Mouse (Mus musculus): Measurements from ENCODE around the gene Trim8. TPM values are rescaled to one million over a fixed set of nuclear protein-coding genes. Genes with fewer than 3 reads are reported as not detected.

Trim8 gene
- polyA plus RNA-seq, 1 experiment from 2014 or later: 28.7 TPM

- H3K4me3 ChIP-seq (ENCODE audit: low read depth, low read length): no peak overlapping the region
- H3K36me3 ChIP-seq (ENCODE audit: control insufficient read depth, insufficient read depth, low read length): peaks cover 8% of the 10 kb centered on the region
- ATAC-seq (ENCODE audit: insufficient read depth, low FRiP score, low TSS enrichment) (no peak), DNase-seq (ENCODE audit: low spot score) (no peak)
- no peak overlapping the region for H3K27ac ChIP-seq (ENCODE audit: low read depth, low read length)
- H3K9me3 ChIP-seq (ENCODE audit: control insufficient read depth, low read length): no peaks in the 10 kb centered on the region
- H3K9ac ChIP-seq (ENCODE audit: low read length): no peak overlapping the region
- no peak overlapping the region for H3K4me2 ChIP-seq (ENCODE audit: low read depth)
- WGBS: 90% methylated on average over 10 of the region's 10 CpGs
- H3K4me1 ChIP-seq (ENCODE audit: control insufficient read depth, insufficient read depth, low read length): no peaks in the 10 kb centered on the region
- H3K27me3 ChIP-seq (ENCODE audit: control insufficient read depth, insufficient read depth, low read length): no peaks in the 10 kb centered on the region
Observed at GRCm38 (mm10) chr19:46459256-46459655, 42.2 kb upstream of the Trim8 start.

DNA sequence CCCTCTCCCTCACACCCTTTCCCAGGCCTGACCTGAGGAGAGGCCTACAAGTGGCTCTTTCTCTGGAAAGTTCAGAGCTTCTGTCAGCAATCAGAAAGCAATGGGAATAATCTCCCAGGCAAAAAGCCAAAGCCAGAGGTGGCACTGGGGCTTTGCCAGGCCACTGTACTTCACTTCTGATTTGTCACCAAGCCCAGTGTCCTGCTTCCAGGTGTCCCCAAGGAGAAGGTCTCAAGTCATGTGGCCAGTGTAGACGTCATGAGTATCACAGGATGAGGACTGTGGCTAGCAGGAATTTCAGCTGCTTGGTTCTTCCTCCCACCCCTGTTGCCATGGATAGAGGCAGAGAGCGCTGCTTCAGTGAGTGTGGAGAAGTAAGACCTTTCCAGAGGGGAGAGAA, 41.6 kb upstream of the Trim8 start:
- H3K4me1 ChIP-seq (ENCODE audit: control insufficient read depth, insufficient read depth, low read length): no peaks in the 10 kb centered on the region
- H3K27ac ChIP-seq (ENCODE audit: low read depth, low read length): no peak overlapping the region
- H3K9me3 ChIP-seq (ENCODE audit: control insufficient read depth, low read length): no peaks in the 10 kb centered on the region
- no peak overlapping the region for H3K4me2 ChIP-seq (ENCODE audit: low read depth)
- no peaks in the 10 kb centered on the region for H3K27me3 ChIP-seq (ENCODE audit: control insufficient read depth, insufficient read depth, low read length)
- H3K9ac ChIP-seq (ENCODE audit: low read length): no peak overlapping the region
- H3K36me3 ChIP-seq (ENCODE audit: control insufficient read depth, insufficient read depth, low read length): peaks cover 8% of the 10 kb centered on the region
- 90% methylated on average over 2 of the region's 2 CpGs for WGBS
- DNase-seq (ENCODE audit: low spot score) (no peak), ATAC-seq (ENCODE audit: insufficient read depth, low FRiP score, low TSS enrichment) (no peak)
- no peak overlapping the region for H3K4me3 ChIP-seq (ENCODE audit: low read depth, low read length)

DNA sequence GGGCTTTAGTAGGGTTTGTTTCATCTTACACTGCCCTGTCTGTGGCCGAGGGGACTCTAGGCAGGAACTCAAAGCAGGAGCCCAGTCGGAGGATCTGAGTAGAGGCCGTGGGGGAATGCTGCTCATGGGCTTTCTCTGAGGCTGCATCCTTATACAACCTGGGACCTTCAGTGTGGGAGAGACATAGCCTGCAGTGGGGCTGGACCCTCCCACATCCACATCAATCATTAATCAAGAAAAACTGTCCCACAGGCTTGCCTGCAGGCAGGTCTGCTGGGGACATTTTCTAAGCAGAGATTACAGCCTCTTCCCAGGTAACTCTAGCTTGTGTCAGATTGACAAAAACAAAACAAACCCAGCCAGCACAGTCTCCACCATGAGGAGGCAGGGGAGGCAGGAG, 38.9 kb upstream of the Trim8 start:
- Histone ChIP-seq H3K4me3 (ENCODE audit: low read depth, low read length) (no peak overlapping the region), H3K4me2 (ENCODE audit: low read depth) (no peak overlapping the region), H3K4me1 (ENCODE audit: control insufficient read depth, insufficient read depth, low read length) (no peaks in the 10 kb centered on the region), H3K27ac (ENCODE audit: low read depth, low read length) (no peak overlapping the region), H3K9ac (ENCODE audit: low read length) (no peak overlapping the region), H3K27me3 (ENCODE audit: control insufficient read depth, insufficient read depth, low read length) (no peaks in the 10 kb centered on the region), H3K9me3 (ENCODE audit: control insufficient read depth, low read length) (no peaks in the 10 kb centered on the region), H3K36me3 (ENCODE audit: control insufficient read depth, insufficient read depth, low read length) (peaks cover 6% of the 10 kb centered on the region)
- DNase-seq (ENCODE audit: low spot score) (no peak), ATAC-seq (ENCODE audit: insufficient read depth, low FRiP score, low TSS enrichment) (no peak)
- 94% methylated on average over 3 of the region's 3 CpGs for WGBS

DNA sequence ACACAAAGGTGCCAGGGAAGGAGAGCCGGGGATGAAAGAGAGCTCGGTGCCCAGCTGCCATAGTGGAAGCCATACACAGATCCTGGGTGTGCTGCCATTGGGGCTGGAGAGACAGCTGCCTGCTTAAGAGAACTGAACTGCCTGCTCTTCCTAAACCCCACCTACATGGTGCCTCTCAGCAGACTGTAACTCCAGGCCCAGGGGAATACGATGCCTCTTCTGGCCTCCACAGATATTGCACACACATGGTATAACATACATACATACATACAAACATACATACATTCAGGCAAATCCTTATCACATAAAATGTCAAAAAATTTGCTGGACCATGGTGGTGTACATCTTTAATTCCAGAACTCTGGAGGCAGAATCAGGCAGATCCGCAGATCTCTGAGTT, 38.1 kb upstream of the Trim8 start:
- no peak overlapping the region for H3K27ac ChIP-seq (ENCODE audit: low read depth, low read length)
- no peaks in the 10 kb centered on the region for H3K27me3 ChIP-seq (ENCODE audit: control insufficient read depth, insufficient read depth, low read length)
- no peak overlapping the region for H3K9ac ChIP-seq (ENCODE audit: low read length)
- ATAC-seq (ENCODE audit: insufficient read depth, low FRiP score, low TSS enrichment) (no peak), DNase-seq (ENCODE audit: low spot score) (no peak)
- H3K4me1 ChIP-seq (ENCODE audit: control insufficient read depth, insufficient read depth, low read length): no peaks in the 10 kb centered on the region
- H3K36me3 ChIP-seq (ENCODE audit: control insufficient read depth, insufficient read depth, low read length): peaks cover 6% of the 10 kb centered on the region
- no peak overlapping the region for H3K4me3 ChIP-seq (ENCODE audit: low read depth, low read length)
- 97% methylated on average over 4 of the region's 4 CpGs for WGBS
- no peak overlapping the region for H3K4me2 ChIP-seq (ENCODE audit: low read depth)
- no peaks in the 10 kb centered on the region for H3K9me3 ChIP-seq (ENCODE audit: control insufficient read depth, low read length)

GRCm38 (mm10) chr19:46466160-46466559, 35.3 kb upstream of the Trim8 start:
- Histone ChIP-seq H3K27ac (ENCODE audit: low read depth, low read length) (no peak overlapping the region), H3K9ac (ENCODE audit: low read length) (no peak overlapping the region), H3K4me2 (ENCODE audit: low read depth) (no peak overlapping the region), H3K27me3 (ENCODE audit: control insufficient read depth, insufficient read depth, low read length) (no peaks in the 10 kb centered on the region), H3K9me3 (ENCODE audit: control insufficient read depth, low read length) (no peaks in the 10 kb centered on the region), H3K4me1 (ENCODE audit: control insufficient read depth, insufficient read depth, low read length) (peaks cover 13% of the 10 kb centered on the region), H3K4me3 (ENCODE audit: low read depth, low read length) (no peak overlapping the region), H3K36me3 (ENCODE audit: control insufficient read depth, insufficient read depth, low read length) (peaks cover 2% of the 10 kb centered on the region; the same call in 1 of the 2 replicates)
- 81% methylated on average over 6 of the region's 6 CpGs for WGBS
- DNase-seq (ENCODE audit: low spot score): no peak
- no peak for ATAC-seq (ENCODE audit: insufficient read depth, low FRiP score, low TSS enrichment)

DNA sequence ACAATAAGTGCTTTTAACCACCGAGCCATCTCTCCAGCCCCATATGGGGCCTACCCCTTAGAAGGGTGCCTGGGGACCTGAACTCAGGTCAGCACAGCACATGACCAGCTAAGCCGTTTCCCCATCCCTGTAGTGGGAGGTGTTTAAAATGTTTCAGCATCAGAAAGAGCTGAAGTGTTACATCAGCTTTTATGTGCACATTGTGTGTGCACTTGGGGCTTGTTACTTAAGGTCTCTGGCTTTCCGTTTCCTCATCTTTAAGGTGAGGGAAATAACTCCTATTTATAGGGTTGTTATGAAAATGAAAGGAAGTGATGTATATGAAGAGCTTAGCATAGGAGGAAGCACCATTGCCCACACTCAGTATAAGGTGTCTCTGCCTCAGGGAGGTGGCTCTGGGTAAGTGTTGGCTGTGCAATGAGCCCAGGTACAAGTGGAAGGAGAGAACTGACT, 34.4 kb upstream of the Trim8 start:
- ATAC-seq (ENCODE audit: insufficient read depth, low FRiP score, low TSS enrichment) (no peak), DNase-seq (ENCODE audit: low spot score) (no peak)
- Histone ChIP-seq H3K27me3 (ENCODE audit: control insufficient read depth, insufficient read depth, low read length) (no peaks in the 10 kb centered on the region), H3K4me1 (ENCODE audit: control insufficient read depth, insufficient read depth, low read length) (peaks cover 20% of the 10 kb centered on the region), H3K9me3 (ENCODE audit: control insufficient read depth, low read length) (no peaks in the 10 kb centered on the region), H3K9ac (ENCODE audit: low read length) (no peak overlapping the region), H3K4me3 (ENCODE audit: low read depth, low read length) (no peak overlapping the region), H3K4me2 (ENCODE audit: low read depth) (no peak overlapping the region), H3K27ac (ENCODE audit: low read depth, low read length) (no peak overlapping the region), H3K36me3 (ENCODE audit: control insufficient read depth, insufficient read depth, low read length) (peaks cover 2% of the 10 kb centered on the region; the same call in 1 of the 2 replicates)
- 67% methylated on average over 3 of the region's 3 CpGs for WGBS

DNA sequence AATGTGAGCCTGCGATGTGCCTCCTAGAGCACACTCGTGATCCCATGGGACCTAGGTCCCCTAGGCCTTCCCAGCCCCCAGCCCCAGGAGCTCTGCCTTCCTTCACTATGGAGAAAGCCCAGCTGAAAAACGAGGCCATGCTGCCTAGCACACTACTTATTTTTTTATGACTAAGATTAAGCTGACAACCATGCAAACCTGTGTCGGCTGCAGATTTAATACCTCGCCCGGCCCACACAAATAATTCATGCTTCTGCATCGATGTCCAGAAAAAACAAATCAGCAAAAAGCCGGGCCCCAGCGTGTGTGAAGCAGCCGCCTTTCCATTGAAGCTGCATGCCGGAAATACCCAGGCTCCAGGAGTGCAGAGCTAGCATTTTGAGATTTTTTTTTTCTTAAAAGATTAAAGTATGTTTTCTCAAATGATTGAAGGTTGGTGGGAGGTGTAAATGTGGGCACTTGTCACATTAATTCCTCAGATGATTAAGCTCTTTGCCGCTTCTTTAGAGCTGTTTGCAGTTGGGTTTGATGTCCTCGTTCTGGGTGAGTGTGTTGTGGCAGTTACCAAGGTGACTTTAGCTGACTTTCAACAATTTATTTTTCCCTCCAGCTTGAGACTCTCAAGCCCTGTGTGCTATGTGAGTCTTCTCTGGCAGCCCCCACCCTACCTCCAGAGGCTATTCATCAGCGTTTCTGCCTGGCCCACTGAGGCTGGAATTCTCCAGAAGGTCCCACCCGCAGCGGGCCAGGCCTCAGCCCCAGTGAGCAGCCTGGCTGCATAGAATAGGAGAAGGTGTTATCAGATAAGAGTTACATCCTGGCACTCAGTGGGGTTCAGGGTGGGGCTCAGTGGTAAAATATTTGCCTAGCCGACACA, 30.9 kb upstream of the Trim8 start:
- 38% methylated on average over 17 of the region's 17 CpGs for WGBS
- Histone ChIP-seq H3K36me3 (ENCODE audit: control insufficient read depth, insufficient read depth, low read length) (peaks cover 3% of the 10 kb centered on the region; the same call in 1 of the 2 replicates), H3K9ac (ENCODE audit: low read length) (peak overlapping the region; percentile 26; the same call in 1 of the 2 replicates), H3K27ac (ENCODE audit: low read depth, low read length) (peak overlapping the region; percentile 63), H3K4me1 (ENCODE audit: control insufficient read depth, insufficient read depth, low read length) (peaks cover 20% of the 10 kb centered on the region), H3K27me3 (ENCODE audit: control insufficient read depth, insufficient read depth, low read length) (no peaks in the 10 kb centered on the region), H3K4me3 (ENCODE audit: low read depth, low read length) (no peak overlapping the region), H3K4me2 (ENCODE audit: low read depth) (no peak overlapping the region), H3K9me3 (ENCODE audit: control insufficient read depth, low read length) (no peaks in the 10 kb centered on the region)
- peak; percentile 44 for DNase-seq (ENCODE audit: low spot score)
- ATAC-seq (ENCODE audit: insufficient read depth, low FRiP score, low TSS enrichment): peak; percentile 31; the same call in 1 of the 2 replicates

DNA sequence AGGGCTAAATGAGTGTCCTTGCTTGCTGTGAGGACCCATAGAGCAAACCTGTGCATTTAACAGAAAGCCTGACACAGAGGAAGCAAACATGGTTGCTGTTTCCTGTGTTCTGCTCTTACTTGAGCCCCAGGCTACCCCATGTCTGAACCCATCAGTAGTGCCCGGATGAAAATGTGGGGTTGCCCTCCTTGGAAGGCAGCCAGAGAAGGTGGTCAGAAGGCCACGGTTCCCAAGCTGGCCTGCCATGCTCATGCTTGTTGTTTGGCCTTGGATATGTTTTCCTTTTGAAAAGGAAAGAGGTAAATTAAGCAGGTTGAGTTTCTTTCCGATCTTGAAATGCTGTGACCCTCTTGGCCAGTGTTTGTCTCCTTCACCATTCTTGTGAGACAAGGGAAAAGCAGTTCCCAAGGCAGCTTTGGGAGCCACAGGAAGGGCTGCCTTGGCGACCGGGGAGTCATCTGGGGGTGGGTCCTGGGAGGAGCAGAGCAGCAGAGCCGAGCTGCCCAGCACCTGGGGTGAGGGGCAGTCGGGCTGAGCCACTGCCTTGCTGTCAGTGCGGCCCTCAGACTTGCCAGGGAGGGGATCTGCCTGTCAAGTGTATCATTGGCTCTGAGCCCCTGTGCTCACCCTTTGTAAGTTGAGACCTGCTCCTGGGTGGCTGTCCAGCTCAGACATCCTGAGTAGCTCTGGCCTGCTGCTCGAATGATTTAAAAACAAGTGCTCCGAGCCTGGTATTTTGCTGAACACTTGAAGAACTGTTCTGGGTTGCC, 30.0 kb upstream of the Trim8 start:
- no peak overlapping the region for H3K4me2 ChIP-seq (ENCODE audit: low read depth)
- H3K9ac ChIP-seq (ENCODE audit: low read length): 0 out of 2 replicates have a peak overlapping the region, but pooled peaks have one; percentile 10
- 18% methylated on average over 10 of the region's 10 CpGs for WGBS
- no peaks in the 10 kb centered on the region for H3K27me3 ChIP-seq (ENCODE audit: control insufficient read depth, insufficient read depth, low read length)
- peaks cover 5% of the 10 kb centered on the region; the same call in 1 of the 2 replicates for H3K36me3 ChIP-seq (ENCODE audit: control insufficient read depth, insufficient read depth, low read length)
- H3K9me3 ChIP-seq (ENCODE audit: control insufficient read depth, low read length): no peaks in the 10 kb centered on the region
- no peak overlapping the region for H3K4me3 ChIP-seq (ENCODE audit: low read depth, low read length)
- peaks cover 20% of the 10 kb centered on the region for H3K4me1 ChIP-seq (ENCODE audit: control insufficient read depth, insufficient read depth, low read length)
- DNase-seq (ENCODE audit: low spot score) (peak; percentile 34), ATAC-seq (ENCODE audit: insufficient read depth, low FRiP score, low TSS enrichment) (no peak)
- H3K27ac ChIP-seq (ENCODE audit: low read depth, low read length): peak overlapping the region; percentile 63
